Mouse (Mus musculus) retina, embryonic 14.5 days (tissue): Measurements from ENCODE around the gene Ddx4.

Experiments
- DNase-seq: peaks from one replicate; pipeline ENCODE4 v3.0.0-alpha.2; 2015; ENCODE audit warnings: low spot score

The Ddx4 gene

DNA sequence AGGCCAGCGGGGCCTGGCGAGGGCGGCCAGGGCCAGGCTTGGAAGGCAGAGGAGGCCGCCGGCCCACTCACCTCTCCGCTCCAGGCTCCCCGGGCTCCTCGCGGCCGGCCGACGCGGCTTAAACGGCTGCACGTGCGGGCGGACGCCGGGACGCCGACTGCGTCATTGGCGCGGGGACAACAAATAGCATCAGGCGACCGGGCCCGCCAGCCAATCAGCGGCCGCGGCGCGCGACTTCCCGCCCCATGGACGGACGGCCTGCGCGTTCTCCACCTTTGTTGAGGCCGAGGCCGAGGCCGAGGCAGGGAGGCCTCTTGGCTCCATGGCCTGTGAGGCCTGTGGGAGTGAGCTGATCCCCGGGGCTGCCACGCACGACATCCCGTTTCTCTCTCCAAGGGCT is at the start of gene Ddx4:
TSS of gene Ddx4 (minus strand) at position 271 of the 400 bp plus-strand sequence.
- no peak for DNase-seq

DNA sequence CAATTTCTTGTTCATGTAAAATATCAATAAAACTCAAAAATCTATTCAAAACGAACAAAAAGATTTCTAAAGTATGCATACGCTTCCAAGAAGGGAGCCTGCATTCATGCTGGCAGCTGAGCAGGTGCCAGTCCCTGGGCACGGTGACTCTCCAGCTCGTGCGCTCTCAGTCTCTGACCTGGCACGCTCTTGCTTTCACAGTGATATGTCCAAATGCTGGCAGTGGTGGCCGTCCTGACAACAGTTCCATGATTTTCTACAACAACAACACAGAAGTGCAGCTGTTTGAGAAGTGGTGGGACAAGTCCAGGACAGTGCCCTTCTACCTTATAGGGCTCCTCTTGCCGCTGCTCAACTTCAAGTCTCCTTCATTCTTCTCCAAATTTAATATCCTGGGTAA is 49.0 kb upstream of the Ddx4 start:
- DNase-seq = no peak

DNA sequence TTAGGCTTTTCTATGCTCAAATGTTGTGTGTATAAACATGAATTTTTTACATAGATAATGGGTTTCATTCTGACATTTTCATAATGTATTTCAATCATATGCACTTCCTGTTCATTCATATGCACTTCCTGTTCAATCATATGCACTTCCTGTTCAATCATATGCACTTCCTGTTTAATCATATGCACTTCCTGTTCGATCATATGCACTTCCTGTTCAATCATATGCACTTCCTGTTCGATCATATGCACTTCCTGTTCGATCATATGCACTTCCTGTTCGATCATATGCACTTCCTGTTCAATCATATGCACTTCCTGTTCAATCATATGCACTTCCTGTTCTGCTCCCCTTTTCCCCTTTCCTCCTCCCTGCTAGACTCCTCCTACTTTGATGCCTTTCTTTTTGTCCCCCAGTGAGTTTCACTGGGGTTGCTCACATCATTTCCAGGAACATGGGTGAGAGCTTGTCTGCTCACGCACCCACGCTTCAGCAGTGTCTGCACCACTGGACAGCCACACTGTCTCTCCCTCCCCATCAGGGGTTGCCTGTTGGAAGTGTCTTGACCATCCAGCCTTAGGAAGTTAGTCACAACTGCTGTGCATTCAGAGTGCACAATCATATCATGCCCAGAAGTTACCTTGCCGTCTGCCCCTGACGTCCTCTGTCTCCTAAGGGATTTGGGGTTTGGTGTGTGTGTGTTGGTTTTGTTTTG is 43.4 kb upstream of the Ddx4 start:
- DNase-seq = no peak

GRCm38 (mm10) chr13:112692870-112693553 is 40.7 kb upstream of the Ddx4 start:
- DNase-seq = no peak

DNA sequence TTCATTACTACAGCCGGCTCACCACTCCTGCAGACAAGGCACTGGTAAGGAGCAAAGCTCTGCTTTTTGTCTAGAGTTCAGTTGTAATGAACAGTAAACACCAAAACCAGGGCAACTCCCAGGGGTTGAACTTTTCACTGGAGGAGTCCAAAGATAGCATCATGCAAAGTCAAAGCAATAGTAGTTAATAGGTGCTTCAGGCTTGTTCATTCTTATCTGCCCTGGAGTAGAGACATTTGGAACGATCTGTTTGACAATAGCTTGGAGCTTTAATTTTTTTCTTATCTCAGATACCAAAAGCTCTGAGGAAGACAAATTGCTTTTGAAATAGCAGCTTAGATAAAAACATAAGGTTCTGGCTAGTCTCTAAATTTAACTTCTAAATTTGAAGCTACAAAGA is 33.9 kb upstream of the Ddx4 start:
- DNase-seq = no peak

DNA sequence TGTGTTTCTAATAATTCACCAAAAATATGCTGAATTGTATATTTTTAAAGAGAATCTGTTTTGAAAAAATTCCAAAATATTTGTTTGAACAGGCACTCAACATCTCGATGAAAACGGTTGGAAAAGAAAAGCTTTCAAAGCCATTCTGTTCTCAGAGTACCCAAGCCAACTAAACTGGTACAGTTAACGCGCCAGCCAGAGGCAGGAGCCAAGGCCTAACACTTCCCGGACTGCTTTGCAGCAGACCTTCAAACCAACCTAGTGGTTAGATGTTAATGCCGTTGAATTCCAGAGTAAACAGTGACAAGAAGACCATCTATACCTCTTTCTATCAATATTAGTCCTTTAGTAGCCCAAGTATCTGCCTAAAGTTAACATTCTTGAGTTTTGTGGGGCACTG is 31.7 kb upstream of the Ddx4 start:
- DNase-seq = no peak

DNA sequence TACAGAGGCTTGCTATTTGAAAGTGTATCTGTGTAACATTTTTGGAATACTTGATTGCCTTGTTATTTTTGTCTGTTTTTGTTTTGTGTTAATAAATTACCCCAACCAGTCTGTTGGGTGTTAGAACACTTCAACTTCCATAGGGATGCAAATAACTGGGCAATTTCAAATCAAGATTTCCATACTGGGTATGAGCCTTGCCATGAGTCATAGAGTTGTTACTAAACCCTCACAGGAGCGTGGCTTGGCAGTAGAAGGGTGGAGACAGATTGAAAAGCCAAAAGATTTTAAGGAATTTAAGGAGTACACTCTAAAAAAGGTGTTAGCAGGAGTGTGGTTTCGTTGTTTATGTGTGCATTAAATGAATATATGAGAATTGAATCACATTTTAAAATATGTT is 31.0 kb upstream of the Ddx4 start:
- DNase-seq = no peak

GRCm38 (mm10) chr13:112678154-112678553 is 25.9 kb upstream of the Ddx4 start:
- DNase-seq = no peak

DNA sequence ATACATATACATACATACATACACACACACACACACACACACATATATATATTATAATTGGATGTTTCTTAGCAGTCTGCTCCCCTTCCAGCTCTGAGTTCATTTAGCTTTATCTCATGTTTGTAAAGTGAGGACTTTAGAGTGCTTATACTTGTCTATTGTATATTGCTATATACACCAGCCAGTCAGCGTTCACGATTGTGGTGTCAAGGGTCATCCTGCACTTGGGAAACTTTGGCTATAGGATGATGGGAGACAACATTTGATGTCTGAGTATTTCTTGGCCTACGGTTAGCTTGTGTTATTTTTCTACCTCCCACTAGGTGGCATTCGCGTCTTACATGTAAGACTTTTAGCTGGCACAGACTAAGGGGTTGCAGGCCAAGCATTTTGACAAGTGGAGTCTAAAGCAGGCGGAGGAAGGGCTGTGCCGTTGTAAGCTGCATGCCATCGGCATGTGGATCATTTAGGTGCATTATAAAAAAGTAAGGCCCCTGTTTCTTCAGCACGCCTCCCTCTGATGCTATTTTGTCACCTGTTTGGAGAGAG is 21.7 kb upstream of the Ddx4 start:
- peak; percentile 92 for DNase-seq

- DNase-seq = no peak
Observed at GRCm38 (mm10) chr13:112672797-112673196, 20.5 kb upstream of the Ddx4 start.

GRCm38 (mm10) chr13:112671708-112672107 is 19.4 kb upstream of the Ddx4 start:
- DNase-seq = no peak

DNA sequence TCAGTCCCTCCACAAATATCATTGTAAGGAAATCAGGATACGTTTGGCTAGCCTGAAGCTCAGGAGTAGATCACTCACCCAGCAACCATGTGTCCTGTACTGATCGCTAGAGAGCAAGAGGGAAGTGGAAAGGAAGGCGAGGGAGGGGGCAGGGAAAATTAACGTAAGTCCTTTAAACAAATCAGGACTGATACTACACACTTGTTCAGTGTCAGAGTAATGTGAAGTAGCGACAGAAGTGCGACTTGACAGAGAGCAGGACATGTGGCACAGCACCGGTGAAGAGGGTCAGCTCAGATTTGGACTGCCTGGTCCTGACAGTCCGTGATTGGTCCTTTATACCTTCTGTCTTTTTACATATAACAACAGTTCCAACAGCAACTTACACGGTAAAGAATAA is 14.9 kb upstream of the Ddx4 start:
- DNase-seq = no peak

DNA sequence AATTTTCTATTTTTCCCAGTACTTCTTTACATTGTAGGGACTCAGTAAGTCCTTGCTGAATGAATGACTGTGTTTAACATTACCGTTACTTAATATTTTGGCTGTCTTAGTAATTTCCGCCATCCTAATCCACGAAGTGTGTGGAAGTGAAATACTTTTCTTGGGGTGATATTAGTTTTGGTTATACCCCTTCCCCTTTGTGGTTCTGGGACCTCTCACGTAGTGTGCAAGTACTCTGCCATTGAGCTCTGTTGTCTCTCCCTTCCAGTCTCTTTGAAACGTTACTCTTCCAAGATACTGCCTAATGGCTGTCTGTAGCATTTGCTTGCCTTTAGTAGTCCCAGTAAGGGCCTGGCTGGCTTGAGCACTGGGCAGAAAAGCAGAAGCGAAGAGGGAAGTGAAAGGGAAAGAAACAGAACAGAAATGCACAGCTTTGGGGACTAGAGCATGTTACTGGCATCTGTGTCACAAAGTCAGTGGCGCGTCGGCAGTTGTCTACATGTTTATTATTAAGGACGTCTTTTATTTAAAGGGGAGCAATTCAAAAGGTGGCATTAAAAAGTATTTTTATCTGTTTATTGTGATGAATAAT is 14.3 kb upstream of the Ddx4 start:
- no peak for DNase-seq

GRCm38 (mm10) chr13:112661687-112662086 is 9.4 kb upstream of the Ddx4 start:
- DNase-seq = no peak

GRCm38 (mm10) chr13:112660574-112661381 is 8.5 kb upstream of the Ddx4 start, which contains the start of gene Slc38a9:
Gene Slc38a9, plus strand, starts transcription at chr13:112660751.
- DNase-seq = peak; percentile 97

- no peak for DNase-seq
Observed at GRCm38 (mm10) chr13:112659986-112660573, 7.8 kb upstream of the Ddx4 start.

DNA sequence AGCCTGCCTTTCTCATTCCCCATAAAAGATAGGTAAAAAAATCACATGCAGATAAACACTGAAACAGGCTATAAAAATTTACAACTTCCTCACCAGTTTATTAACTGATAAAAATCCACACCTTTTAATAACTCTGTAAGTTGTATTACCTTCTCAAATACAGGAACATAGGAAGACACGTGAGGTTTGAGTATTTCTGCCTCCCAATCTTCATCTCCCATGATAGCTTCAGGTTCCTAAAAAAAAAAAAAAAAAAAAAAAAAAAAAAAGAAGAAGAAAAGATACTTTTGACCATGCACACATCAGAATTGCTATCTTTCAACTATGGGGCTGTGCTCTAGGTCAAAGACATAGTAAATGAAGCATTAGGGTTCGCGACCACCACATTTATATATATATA is 1.1 kb downstream of the Ddx4 start:
- no peak for DNase-seq

- DNase-seq = no peak
Observed at GRCm38 (mm10) chr13:112645529-112646186, 6.6 kb downstream of the Ddx4 start.

DNA sequence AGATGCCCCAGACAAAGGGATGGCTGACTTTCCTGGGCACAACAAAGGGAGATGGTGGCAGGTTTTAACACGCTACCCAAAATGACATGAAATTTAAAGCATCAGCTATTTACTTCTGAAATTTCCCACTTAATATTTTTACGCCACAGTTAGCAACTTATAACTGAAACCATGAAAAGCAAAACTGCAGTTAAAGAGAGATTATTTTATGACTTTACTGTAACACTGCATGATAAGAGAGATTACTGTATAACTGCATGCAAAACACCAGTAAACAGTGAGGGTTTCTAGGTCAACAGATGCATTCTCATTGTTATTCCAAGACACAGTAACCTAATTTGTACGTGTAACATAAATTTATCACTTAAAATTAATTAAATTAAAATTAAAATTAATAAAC is 7.3 kb downstream of the Ddx4 start:
- DNase-seq = no peak

GRCm38 (mm10) chr13:112642897-112643296 is 9.4 kb downstream of the Ddx4 start:
- DNase-seq = no peak

- no peak for DNase-seq
Observed at GRCm38 (mm10) chr13:112639111-112639510, 13.2 kb downstream of the Ddx4 start.
